Comparison of ENCODE assay signal across 11 mouse cellular contexts in the genomic region with DNA sequence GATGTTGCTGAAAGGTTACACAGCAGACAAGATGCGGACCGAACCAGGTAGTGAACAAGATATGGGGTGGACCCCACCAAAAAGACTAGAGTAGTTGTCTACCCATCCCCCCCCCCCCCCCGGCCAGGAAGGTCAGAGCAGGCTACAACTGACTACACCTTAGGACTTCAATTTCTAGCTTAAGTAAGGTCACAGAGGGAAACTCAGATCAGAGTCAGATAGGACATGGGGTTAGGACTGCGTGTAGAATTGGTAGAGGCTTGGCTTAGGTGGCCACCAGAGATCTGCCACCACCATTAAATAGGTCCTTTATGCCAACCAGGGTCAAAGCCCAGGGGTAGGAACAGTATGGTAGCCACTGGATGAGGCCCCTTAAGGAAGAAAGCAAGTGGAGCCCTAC. TPM values are rescaled to one million over a fixed set of nuclear protein-coding genes. Genes with fewer than 3 reads are reported as not detected.
"Had no signal": no experiment of that assay in that cellular context is flagged by ENCODE, and none has a peak within 500 bp of the region (broad histone marks: within the 10 kb centered on the region; RNA-seq: fewer than 3 reads in every experiment).

No protein-coding gene starts in this region.

RNA-seq across cellular contexts. Expression of a gene that starts 9.4 kb away (rescaled TPM):
- polyA plus RNA-seq: kidney, embryonic 14.5 days; large intestine, adult 2 months; limb, embryonic 14.5 days; liver, embryonic 11.5 days; liver, embryonic 16.5 days; lung, embryonic 14.5 days; midbrain, postnatal 0 days; neural tube, embryonic 14.5 days; spleen, adult 2 months; stomach, embryonic 15.5 days; thymus, postnatal 0 days had no signal

RNA-seq across cellular contexts. Expression of a gene that starts 18.5 kb away (rescaled TPM):
- polyA plus RNA-seq: kidney, embryonic 14.5 days; large intestine, adult 2 months; limb, embryonic 14.5 days; liver, embryonic 11.5 days; liver, embryonic 16.5 days; lung, embryonic 14.5 days; midbrain, postnatal 0 days; neural tube, embryonic 14.5 days; spleen, adult 2 months; stomach, embryonic 15.5 days; thymus, postnatal 0 days had no signal
